Mouse (Mus musculus) ZHBTc4 (cell line): ENCODE measurements around the gene Icam1.
A peak's percentile ranks its signal among the peaks of the same experiment; 100 is the strongest.

Experiments used
- DNase-seq: peaks from one replicate; pipeline ENCODE4 v3.0.0-alpha.2; 2011; ENCODE audit warnings: low read depth, low spot score

The Icam1 gene

DNA sequence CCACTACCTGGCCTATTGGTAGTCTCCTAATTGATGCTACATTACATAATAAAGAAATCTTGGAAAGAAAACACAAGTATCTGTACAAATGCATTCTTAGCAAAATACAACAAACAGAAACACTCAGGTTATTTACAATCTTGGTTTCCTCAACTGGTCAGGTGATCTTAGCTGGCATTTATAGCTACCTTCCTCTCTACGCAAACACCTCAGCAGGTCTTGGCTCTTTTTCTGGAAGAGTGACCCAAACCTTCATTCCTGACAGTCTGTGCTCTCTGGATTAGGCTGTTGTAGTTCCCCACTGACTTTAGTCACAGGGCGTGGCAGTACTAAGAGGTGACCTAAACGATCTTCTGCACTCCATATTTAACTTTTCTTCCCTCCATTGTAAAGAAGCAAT is 29.4 kb downstream of the Icam1 start:
- DNase-seq, result no peak

DNA sequence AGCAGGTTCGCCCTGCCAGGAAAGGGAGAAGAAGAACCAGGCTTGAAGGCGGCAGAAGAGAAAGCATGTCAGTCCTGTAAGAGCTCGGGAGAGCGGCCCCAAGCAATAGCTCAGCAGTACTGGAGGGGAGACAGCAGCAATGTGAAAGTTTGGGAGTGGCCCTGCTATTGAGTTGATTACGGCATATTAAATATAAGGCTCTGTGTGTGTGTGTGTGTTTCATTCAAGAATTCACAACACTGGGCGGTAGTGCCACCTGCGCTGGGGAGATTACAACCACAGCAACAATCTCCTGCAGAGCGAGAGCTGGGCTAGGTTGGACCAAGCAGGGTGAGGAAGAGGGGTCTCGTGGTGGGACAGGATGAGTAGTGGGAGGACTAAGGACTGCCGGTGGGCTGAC is 35.8 kb downstream of the Icam1 start:
- DNase-seq, result no peak

DNA sequence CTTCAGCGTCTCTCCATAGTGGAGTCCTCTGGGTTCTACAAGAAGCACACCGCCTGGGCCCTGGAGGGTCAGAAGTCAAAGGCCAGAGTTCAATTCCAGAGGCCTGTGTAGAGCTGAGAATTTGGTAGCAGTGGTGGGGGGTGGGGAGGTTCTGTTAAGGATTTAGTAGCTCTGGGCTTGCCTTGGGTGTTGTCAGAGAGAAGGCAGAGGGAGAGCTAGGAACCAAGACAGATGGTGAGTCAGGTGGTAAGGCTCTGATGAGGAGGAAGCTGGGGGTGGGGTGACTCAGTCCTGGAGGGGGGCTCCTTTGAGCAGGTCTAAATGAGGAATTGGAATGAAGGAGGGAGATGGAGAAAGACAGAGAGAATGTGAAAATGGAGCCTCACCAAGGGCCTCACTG is 47.1 kb downstream of the Icam1 start:
- DNase-seq, result no peak

DNA sequence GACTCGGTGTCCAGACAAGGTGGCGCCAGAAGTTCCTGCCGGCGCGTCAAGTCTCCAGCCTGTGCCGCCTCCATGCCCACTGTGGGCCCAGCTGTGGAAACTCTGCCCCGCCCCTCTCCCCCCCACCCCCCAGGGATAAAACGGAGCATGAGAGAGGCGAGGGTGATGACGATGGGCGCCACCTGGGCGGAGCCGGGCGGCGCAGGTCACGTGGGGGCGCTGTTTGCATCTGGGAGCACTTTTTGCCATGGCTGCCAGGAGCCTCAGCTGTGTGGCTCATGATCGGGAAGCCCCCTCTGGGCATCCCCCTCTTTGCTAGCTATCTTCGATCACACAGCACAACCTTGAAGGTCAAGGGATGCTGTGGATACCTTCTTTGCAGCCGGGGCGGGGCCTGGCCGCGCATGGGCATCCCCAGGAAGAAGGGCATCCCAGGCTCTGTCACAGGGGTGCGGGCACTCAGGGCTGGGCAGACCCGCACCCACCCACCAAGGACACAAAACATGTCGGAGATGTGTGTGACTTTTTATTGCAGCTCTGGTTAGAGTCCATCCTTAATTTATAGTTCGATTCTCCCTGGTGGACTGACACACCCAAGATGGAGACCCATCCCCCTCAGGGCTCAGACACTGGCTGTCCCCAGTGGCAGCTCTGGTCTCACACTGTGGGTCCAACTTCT is 51.4 kb downstream of the Icam1 start, which contains the start of gene Zglp1:
Gene Zglp1 (minus strand): TSS at position 88 of the 679 bp plus-strand sequence.
- peak; percentile 52 for DNase-seq

DNA sequence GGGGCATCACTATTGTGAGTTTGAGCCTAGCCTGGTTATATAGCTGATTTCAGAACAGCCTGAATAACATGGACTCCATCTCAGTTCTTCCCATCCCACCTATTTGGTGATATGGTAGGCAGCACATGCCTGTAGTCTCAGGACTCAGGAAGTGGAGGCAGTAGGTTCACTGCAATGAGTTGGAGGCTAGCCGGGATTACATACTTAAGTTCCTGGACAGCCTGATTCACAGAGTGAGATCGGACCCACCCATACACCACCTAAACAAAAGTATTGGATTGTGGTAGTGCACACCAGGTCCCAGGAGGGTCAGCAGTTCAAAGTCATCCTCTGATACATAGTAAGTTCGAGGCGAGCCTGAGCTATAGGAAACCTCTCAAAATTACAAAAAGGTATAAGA is 56.9 kb downstream of the Icam1 start:
- DNase-seq, result peak; percentile 54

DNA sequence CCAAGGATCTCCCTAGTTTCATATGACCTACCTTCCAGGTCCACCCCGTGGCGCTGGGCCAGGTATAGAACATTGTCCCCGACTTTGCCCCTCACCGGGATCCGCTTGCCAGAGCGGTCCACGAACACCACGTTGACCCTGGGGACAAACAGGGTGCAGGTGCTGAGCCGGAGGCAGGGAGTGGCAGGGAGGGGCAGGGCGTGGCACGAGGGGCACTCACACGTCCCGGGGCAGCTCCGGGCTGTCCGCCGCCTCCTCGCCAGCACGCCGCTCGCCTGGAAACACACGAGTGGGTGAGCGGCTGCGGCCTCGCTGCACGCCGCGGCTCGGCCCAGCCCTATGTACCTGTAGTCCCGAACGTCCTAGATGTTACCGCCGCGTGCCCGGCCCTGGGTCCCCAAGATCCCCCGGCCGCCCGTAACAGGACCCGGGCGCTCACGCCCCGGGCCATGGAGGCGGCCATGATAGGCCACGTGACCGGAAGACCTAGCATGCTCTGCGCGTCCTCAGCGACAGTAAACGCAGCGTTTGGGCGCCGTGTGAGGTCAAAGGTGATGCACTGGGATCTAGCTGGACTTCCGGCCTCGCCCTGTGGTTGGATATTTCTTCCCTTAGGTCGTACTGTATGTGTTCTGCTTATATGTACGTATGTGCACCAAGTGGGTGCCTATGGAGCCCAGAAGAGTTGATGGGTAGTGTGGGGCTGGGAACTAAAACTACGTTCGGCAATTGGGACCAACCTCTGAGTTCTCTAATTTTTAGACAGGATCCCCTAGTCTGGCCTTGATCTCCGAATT is 57.5 kb downstream of the Icam1 start, which contains the start of the genes Gm49373 and Fdx1l:
Gene Gm49373 (minus strand): TSS at position 53 of the 797 bp plus-strand sequence.
Gene Fdx1l (minus strand): TSS at position 571 of the 797 bp plus-strand sequence.
- DNase-seq, result peak; percentile 93

DNA sequence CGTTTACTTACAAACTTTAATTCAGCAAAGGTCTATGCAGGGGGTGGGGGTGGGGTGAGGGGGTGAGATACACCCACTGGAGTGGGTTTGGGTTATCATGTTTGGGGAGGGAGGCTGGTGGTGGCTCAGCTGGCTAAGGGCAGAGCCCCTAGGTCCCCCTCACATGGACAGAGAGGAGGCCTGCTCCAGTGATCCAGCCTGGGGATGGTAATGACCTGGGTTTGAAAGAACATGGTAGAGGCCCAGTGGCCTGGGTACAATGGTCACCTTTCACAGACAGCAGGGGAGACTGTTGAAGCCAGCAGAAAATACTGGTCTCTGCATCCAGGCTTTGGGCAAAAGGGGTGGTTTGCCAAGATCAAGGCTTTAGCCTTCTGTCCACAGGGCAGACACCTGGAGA is 58.4 kb downstream of the Icam1 start:
- no peak for DNase-seq

DNA sequence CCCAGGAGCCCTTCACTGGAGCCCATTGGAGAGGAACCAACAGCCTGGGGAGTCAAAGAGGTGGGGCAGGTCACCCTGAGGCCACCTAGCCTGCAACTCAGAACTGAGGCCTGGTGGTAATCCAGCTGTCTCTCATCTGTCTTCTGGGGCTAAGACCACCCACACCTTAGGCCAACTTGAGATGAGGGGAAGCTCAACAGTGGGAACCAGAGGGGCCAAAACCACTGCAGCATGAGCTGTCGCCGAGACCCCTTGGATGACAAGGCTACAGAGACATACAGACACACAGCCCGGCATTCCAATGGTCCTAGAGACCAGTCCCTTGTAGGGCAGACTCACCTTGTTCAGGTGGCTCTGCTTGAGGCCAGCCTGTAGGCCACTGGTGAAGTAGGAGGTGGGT is 59.8 kb downstream of the Icam1 start:
- DNase-seq, result no peak
